Mouse (Mus musculus): Measurements from ENCODE around the gene Mast2. TPM values are rescaled to one million over a fixed set of nuclear protein-coding genes. Genes with fewer than 3 reads are reported as not detected.

The Mast2 gene
- total and polyA plus RNA-seq, 3 experiments: 13.3 to 126 (median 46.4) TPM

DNA sequence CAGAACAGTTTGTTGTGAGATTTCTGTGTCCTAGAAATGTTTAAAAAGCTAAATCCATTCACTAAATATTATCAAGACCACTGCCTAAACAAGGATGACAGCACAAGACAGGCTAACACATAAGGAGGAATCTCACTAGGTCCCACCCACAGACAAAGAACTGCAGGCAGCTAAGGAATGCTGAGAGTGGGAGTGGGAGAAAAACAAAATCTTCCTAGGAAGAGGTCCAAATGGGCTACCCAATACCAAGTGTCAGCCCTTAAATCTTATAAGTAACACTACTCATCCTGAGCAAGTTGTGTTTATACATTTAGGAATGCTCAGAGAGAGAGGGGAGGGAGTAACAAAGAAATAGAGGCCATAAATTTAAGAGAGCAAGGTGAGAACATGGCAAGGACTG is 52.6 kb downstream of the Mast2 start:
- Histone ChIP-seq H3K79me2 (ENCODE audit: control insufficient read depth, insufficient read depth, low read length, poor library complexity) (no peaks in the 10 kb centered on the region; the same call in 1 of the 2 replicates), H3K27me3 (ENCODE audit: control insufficient read depth in 1 of 2, insufficient read depth in 2 of 2, low read length in 2 of 2) (no peaks in the 10 kb centered on the region), H3K4me1 (ENCODE audit: control insufficient read depth in 1 of 2, insufficient read depth in 2 of 2, low read length in 2 of 2) (peaks cover 7 to 23% of the 10 kb centered on the region in 2 experiments), H3K36me3 (ENCODE audit: control insufficient read depth in 1 of 2, insufficient read depth in 2 of 2, low read length in 2 of 2) (peaks cover 0 to 34% of the 10 kb centered on the region in 2 experiments; a peak in 2 of 4 replicates), H3K9ac (ENCODE audit: control insufficient read depth, low read depth, low read length, poor library complexity, severe bottlenecking) (no peak overlapping the region), H3K27ac (ENCODE audit: control insufficient read depth, low read depth, low read length) (no peak overlapping the region), H3K4me3 (ENCODE audit: control insufficient read depth in 1 of 2, insufficient read depth in 1 of 2, low read depth in 2 of 2, low read length in 2 of 2) (no peak overlapping the region), H3K9me3 (replicated peaks; ENCODE audit: insufficient read depth, low read length) (no peaks in the 10 kb centered on the region)
- TF ChIP-seq GATA1 (IDR thresholded peaks at IDR 0.05; ENCODE audit: low read depth, low read length) (no peak), USF1 (IDR thresholded peaks at IDR 0.05; ENCODE audit: low read depth, low read length) (no peak), NRF1 (IDR thresholded peaks at IDR 0.05; ENCODE audit: insufficient read depth, low read depth, low read length, poor library complexity, severe bottlenecking) (no peak), EP300 (IDR thresholded peaks at IDR 0.05; ENCODE audit: low read depth in 1 of 2, low read length in 2 of 2) (no peak), CTCF (IDR thresholded peaks at IDR 0.05 in 2 of 3, conservative IDR thresholded peaks at IDR 0.05 in 1 of 3; ENCODE audit: control insufficient read depth in 1 of 3, insufficient read depth in 1 of 3, low read depth in 2 of 3, low read length in 3 of 3, poor library complexity in 1 of 3, severe bottlenecking in 1 of 3) (no peak), MYB (IDR thresholded peaks at IDR 0.05; ENCODE audit: low read depth, low read length) (no peak), RCOR1 (IDR thresholded peaks at IDR 0.05; ENCODE audit: low read depth, low read length) (no peak), E2F4 (IDR thresholded peaks at IDR 0.05; ENCODE audit: borderline replicate concordance, low read depth, low read length) (no peak), ELF1 (IDR thresholded peaks at IDR 0.05; ENCODE audit: low read depth, low read length) (no peak), ZNF384 (IDR thresholded peaks at IDR 0.05; ENCODE audit: low read depth, low read length) (no peak), MEF2A (IDR thresholded peaks at IDR 0.05; ENCODE audit: extremely low read depth, insufficient replicate concordance, low read depth, low read length, poor library complexity, severe bottlenecking) (no peak), JUND (IDR thresholded peaks at IDR 0.05; ENCODE audit: low read depth, low read length) (no peak), MXI1 (IDR thresholded peaks at IDR 0.05; ENCODE audit: low read depth, low read length) (no peak), ZKSCAN1 (IDR thresholded peaks at IDR 0.05; ENCODE audit: low read depth, low read length) (no peak), MAZ (IDR thresholded peaks at IDR 0.05; ENCODE audit: low read depth, low read length) (no peak), MYC (IDR thresholded peaks at IDR 0.05; ENCODE audit: low read depth, low read length) (no peak), NELFE (IDR thresholded peaks at IDR 0.05; ENCODE audit: low read depth, low read length) (no peak), USF2 (IDR thresholded peaks at IDR 0.05; ENCODE audit: borderline replicate concordance in 1 of 2, insufficient read depth in 1 of 2, low read depth in 1 of 2, low read length in 2 of 2) (no peak)
- DNase-seq (ENCODE audit: low read depth, low spot score): no peak

DNA sequence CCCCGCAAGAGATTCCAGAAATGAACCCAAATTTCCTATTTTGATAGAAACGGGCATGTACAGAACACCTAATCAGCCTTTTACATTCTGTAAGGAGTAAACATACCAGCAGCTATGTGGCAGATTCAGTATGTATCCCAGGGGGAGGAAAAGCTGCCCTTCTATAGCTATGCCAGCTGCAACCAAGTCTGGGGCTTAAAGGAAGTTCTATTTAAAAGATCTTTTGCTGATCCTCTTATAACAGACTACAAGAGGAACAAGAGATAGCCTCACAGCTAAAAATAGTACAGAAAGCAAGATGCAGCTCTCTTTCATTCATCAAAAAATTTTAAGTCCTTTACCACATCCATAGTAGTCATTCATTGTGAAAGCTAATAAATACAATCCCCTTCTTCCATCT is 57.3 kb downstream of the Mast2 start:
- H3K9me3 ChIP-seq (replicated peaks; ENCODE audit: insufficient read depth, low read length): no peaks in the 10 kb centered on the region
- H3K27me3 ChIP-seq (ENCODE audit: control insufficient read depth in 1 of 2, insufficient read depth in 2 of 2, low read length in 2 of 2): no peaks in the 10 kb centered on the region
- peaks cover 6 to 21% of the 10 kb centered on the region in 2 experiments for H3K4me1 ChIP-seq (ENCODE audit: control insufficient read depth in 1 of 2, insufficient read depth in 2 of 2, low read length in 2 of 2)
- DNase-seq (ENCODE audit: low read depth, low spot score): peak; percentile 20
- peaks cover 0 to 37% of the 10 kb centered on the region in 2 experiments; a peak in 2 of 4 replicates for H3K36me3 ChIP-seq (ENCODE audit: control insufficient read depth in 1 of 2, insufficient read depth in 2 of 2, low read length in 2 of 2)
- TF ChIP-seq USF1 (IDR thresholded peaks at IDR 0.05; ENCODE audit: low read depth, low read length): no peak
- TF ChIP-seq CHD2 (IDR thresholded peaks at IDR 0.05; ENCODE audit: low read length): no peak
- TF ChIP-seq HCFC1 (IDR thresholded peaks at IDR 0.05; ENCODE audit: low read depth, low read length): no peak
- TF ChIP-seq MYC (IDR thresholded peaks at IDR 0.05; ENCODE audit: low read depth, low read length): no peak
- no peak for TF ChIP-seq CTCF (IDR thresholded peaks at IDR 0.05 in 2 of 3, conservative IDR thresholded peaks at IDR 0.05 in 1 of 3; ENCODE audit: control insufficient read depth in 1 of 3, insufficient read depth in 1 of 3, low read depth in 2 of 3, low read length in 3 of 3, poor library complexity in 1 of 3, severe bottlenecking in 1 of 3)
- TF ChIP-seq EP300 (IDR thresholded peaks at IDR 0.05; ENCODE audit: low read depth in 1 of 2, low read length in 2 of 2): peak in 1 of 2 experiments; percentile 15; a peak in 1 of 4 replicates
- peak; percentile 78; the same call in 1 of the 2 replicates for TF ChIP-seq MEF2A (IDR thresholded peaks at IDR 0.05; ENCODE audit: extremely low read depth, insufficient replicate concordance, low read depth, low read length, poor library complexity, severe bottlenecking)
- peak; percentile 38; the same call in 1 of the 2 replicates for TF ChIP-seq ETS1 (IDR thresholded peaks at IDR 0.05; ENCODE audit: low read depth, low read length)
- 0 out of 2 replicates have a peak, but pooled peaks have one; percentile 9 for TF ChIP-seq TCF12 (IDR thresholded peaks at IDR 0.05; ENCODE audit: low read depth, low read length)
- no peak overlapping the region for H3K4me3 ChIP-seq (ENCODE audit: control insufficient read depth in 1 of 2, insufficient read depth in 1 of 2, low read depth in 2 of 2, low read length in 2 of 2)
- H3K27ac ChIP-seq (ENCODE audit: control insufficient read depth, low read depth, low read length): no peak overlapping the region
- H3K79me2 ChIP-seq (ENCODE audit: control insufficient read depth, insufficient read depth, low read length, poor library complexity): peaks cover 3% of the 10 kb centered on the region; the same call in 1 of the 2 replicates
- no peak overlapping the region for H3K9ac ChIP-seq (ENCODE audit: control insufficient read depth, low read depth, low read length, poor library complexity, severe bottlenecking)

Measured in MEL (cell line).